Mouse (Mus musculus) spleen, postnatal 10 days (tissue): Measurements from ENCODE around the gene Get4.

Experiments
- DNase-seq, 2 experiments: peaks; one replicate each; pipeline ENCODE4 v3.0.0; 2021 to 2022; ENCODE audit warnings: low spot score in 2 of 2

Get4 gene

DNA sequence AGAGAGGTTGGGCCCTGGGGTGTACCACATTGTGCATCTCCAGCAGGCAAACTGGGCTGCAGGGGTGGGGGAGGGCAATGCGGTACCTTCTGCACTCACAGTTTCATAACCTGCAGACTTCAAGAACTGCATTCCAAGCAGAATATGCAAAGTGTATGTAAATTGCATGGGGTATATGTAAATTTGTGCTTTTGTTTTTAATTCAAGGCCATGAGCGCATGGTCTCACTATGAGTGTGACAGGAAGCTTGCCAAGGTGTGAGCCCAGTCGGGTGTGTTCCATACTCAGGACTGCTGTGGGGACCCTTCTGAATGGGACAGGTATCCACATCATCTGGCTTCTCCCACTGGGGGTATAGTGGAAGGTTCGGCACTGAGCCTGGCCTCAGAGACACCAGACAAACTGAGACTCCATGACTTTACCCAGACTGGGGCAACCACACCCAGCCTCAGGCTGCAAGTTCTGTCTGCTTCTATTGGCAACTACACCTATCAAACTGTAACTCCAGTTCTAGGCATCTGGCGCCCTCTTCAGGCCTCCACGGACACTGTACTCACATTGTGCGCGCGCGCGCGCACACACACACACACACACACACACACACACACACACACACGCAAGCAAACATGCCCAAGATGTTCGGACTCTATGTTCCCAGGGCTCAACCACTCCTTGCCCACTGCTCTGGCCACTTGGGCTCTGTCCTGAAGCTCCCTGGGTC lies 31.5 kb downstream of the Get4 start:
- no peak for DNase-seq

DNA sequence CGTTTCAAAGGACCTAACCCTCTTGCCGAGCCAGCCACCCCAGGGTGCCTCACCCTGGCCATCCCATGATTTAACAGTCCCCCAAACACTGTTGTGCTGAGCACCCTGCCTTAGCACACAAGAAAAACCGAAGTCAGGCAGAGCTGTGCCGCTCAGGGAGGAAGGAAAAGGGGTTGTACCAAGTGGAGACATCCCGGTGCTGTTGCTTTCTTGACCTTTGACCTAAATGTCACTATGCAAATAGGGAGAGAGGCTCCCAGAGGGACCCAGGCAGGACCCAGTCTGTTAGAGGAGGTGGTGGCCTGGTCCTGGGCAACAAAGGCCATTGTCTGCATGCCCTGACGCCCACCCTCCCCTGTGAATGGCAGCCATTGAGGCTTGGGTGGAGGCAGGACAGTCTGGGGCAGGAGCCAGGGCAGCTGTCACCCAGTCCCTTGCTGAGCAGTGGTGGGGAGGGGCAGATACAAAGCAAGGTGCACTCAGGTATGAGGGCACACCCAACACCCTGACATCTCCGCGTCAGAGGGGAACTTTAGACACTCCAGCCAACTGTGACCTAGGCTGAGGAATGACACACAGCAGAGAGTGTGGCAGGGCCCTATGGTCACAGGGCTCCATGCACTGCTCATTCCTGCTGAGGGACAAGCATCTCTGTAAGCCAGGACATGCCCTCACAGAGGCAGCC lies 33.4 kb downstream of the Get4 start:
- DNase-seq = no peak

DNA sequence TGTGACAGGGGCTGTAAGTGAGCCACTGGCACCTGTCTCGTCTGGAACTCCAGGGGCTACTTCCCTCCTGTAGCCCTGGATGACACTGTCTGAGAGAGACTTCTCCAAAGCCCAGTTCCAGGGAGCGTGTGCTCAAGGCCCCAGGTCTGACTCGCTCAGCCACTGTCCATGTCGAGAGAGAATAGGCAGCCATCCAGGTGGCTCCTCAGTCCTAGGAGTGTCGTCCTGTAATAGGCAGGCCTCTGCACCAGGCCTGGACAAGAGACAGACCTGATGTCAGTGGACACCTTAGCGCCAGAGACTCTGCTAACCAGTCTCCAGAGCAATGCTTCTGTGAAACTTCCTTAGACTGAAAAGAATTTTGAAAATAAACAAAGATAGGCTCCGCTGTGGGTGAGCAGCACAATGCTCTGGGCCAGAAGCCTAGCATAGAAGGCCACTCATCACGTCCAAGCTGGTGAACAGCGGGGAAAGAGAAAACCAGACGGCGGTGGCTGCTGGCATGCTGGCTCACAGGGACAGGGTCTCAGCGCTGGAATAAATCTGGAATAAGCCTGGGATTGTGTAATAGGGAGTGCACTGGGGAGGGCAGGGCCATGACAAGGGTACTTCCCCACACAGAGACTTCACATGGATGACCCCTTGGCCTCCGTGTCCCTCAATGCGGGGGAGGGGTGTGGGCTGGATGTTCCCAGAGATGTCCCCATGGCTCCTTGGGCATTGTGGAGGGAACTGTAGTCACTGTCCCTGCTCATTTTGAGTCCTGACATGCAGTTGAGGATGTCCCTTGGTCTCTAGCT lies 34.2 kb downstream of the Get4 start:
- no peak for DNase-seq

DNA sequence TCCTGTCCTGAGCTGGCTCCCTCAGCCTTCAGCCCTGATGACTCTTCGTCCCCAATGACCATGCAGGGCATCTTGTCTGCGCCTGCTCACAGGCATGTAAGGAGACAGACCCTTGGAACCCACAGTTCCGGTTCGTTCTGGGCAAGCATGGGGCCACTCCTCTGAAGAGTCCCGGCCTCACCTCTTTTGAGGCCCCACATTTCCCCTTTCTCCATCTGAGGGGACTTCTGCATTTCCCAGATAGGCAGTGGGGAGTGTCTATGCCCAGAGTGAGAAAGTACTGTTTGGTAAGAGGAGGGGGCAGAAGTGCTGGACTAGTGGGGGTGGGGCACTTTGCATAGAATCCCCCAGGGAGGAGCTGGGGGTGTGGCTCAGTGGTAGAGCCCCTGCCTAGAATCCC lies 35.0 kb downstream of the Get4 start:
- DNase-seq = no peak

DNA sequence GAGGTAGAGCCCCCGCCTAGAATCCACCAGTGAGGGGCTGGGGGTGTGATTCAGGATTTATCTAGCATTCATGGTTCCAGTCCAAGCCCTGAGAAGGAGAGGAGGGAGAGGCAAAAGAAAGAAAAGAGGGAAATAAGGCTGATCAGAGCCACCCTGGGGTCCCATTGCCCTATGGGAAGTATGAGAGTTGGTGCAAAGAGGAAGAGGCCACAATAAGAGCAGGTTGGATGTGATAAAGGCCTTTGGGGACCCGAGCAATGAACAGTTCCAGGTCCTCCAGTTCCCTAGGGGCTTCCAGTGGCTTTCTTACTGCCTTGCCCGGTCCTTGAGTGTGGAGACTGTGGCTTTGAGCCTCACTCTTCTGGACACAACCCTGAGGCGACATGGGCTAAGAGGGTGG lies 35.7 kb downstream of the Get4 start:
- DNase-seq = no peak

DNA sequence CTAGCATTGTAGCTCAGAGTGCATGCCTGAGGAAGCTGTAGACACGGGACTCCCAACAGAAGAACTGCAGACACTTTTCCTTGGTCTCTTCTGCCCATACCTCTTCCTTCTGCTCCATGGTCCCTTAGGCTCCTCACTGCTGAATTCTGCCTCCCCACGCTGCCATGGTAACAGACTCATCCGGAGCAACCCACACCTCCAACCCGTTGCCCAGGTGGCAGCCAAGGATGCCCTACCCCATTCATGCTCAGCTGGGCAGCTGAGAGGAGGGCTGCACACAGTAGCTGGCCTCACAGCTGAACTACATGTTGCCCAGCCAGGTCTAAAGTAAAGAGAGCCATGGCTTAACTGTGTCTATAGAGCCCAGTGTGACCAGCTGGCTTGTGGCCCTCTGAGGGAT lies 36.5 kb downstream of the Get4 start:
- DNase-seq = no peak

DNA sequence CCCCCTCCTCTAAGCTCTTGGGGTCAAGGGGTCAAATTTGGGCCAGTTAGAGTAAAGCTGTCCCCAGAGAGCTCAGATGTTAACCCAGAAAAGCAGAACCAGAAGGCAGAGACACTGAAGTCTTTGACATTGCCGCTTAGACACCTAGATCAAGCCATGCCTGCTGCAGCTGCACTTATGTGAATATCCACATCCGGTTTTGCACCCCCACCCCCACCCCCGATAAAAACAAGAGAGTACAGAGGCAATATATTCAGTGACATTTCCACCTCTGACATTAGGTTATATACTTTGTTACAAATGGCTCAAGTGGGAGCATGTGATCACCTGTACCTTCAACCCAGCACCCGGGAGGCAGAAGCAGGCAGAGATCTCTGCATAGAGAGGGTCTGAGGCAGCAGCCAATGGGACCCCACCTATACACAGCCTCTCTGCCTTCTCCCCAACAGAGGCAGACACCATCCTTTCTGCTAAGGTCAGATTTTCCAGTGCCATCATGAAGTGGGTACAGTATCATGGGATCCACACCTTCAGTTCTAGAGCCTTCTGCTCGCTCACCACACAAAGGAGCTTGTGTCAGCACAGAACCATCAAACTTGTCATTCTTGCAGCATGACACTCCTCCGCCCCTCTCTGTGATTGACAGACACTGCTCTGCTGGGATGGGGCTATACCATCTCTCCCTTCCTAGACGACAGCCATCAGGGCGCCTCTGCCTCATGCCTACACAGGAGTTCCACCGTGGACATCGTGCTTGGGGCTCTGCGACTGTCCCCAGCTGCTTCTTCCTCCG lies 38.5 kb downstream of the Get4 start:
- no peak for DNase-seq

DNA sequence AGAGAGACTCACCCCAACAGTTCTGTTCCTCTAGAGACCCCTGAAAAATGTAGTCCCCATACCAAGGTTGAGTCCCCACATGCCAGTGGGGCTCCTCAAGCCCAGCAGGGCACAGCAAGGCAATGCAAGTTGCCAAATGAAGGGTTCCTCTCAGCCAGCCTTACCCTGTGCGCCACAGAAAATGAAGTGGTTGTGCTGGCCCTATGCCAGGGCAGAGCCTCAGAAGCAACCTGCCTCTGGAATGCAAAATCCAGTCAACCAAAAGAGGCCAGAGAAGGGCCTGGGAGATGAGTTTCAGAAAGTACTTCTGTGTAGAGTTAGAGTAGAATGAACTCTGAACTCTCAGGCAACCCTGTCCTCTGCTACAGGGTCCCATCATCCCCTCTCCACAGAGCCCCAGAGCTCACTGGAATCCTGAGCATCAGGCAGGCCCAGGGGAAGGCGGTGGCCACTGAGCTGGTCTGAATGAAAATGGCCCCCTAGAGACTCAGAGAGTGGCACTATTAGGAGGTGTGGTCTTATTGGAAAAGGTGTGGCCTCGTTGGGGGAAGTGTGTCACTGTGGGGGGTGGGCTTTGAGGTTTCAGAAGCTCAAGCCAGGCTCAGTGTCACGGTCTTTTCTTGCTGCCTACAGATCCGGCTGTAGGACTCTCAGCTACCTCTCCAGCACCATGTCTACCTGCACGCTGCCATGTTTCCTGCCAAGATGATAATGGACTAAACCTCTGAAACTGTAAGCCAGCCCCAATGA lies 39.9 kb downstream of the Get4 start:
- DNase-seq = no peak

DNA sequence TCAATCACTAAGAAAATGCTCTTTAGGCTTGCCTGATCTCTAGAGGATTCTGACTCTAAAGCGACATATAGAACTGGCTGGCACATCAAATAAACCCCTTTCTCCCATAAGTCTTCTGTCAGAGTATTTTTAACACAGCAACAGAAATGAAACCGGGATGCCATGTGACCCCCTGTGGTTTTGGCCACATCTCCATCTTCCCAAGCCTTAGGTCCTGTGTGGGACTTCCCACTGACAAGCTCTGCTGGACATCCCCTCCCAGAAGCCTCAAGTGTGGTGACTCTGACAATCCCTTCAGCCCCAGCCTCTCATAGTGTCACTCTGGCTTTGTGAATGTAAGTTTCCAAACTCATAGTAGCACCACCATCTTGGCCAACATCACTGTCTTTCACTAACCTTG lies 42.0 kb downstream of the Get4 start:
- no peak for DNase-seq

DNA sequence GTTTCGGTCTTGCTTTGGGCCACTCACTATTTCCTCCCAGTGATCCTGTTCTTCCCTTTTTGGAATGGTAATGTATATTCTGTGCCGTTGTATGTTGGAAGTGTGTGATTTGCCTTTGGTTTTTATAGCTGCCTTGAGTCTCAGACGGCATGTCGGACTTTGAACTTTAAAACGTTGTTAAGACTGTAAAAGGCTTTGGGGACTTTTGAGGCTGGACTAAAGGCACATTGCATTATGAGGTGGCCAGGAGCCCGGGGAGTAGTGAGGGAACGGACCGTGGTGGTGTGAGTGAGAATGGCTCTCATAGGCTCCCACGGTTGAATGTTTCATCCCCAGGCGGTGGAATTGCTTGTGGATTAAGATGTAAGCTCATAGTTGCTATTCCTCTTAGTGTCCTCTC lies 45.0 kb downstream of the Get4 start:
- no peak for DNase-seq

DNA sequence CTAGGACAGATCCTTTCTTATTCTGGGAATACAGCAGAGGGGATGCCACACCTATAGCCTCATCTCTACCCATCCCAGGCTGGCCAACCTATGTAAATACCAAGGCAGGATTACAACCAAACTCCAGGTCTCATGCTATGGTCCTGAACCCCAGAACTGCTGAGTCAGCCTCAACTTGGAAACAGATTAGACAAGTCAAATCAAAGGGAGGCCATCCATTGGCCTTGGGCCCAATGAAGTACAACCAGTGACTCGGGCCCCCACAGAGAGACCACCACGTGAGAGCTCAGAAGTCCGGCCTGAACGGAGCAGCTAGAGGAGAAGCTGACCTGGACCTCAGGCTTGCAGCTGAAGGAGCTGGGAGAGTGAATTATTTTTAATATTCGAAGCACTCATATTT lies 45.6 kb downstream of the Get4 start:
- no peak for DNase-seq

DNA sequence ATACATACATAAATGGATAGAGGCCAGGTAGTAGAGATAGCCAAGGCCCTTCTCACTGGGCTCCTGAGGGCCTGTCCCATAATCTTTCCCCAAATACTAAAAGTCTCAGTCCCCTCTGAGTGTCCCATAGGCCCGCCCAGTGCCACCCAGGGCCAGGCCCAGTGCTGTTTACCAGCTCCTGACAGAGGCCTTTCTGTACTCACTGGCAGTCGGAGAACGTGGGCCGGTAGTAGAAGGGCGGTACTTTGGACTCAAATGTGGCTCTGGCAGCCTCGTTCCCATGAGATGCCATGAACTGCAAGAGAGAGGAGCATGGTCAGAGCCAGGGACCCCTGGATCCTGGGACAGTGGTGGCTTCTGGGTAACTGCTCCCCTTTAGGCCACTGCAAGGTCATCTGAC lies 50.0 kb downstream of the Get4 start:
- DNase-seq = no peak

DNA sequence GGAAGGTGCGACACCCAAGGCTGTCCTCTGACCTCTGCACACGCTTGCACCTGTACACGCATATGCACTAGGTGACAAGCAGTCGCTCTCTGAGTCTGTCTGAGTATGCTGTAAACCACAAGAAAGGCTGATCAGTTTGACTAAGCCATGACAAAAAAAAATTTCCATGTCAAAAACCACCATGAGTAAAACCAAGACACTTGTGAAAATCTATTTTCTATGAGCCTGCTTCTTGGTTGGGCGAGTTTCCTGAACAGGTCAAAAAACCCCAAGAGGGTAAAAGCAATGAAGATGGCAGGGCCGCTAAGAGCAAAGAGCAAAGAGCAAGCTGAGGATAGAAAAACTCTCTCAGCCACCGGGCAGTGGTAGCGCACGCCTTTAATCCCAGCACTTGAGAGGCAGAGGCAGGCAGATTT lies 51.5 kb downstream of the Get4 start:
- DNase-seq = no peak

DNA sequence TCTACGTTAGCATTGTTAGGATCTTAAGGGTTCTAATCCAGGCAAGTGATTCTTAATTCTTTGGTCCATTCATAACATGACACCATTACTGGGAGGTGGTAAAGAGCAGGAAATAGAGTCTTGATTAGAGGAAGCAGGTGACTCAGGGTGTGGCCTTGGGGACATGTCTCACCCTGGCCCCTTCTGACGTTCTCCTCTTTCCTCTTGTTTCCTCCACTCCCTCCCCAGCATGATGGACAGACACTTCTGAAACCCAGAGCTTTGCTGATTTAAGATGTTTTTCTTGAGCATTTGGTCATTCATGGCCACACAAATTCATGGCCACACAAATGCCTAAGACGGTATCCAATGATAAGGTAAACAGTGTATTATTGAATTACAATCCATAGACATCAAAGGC lies 57.8 kb downstream of the Get4 start:
- no peak for DNase-seq

DNA sequence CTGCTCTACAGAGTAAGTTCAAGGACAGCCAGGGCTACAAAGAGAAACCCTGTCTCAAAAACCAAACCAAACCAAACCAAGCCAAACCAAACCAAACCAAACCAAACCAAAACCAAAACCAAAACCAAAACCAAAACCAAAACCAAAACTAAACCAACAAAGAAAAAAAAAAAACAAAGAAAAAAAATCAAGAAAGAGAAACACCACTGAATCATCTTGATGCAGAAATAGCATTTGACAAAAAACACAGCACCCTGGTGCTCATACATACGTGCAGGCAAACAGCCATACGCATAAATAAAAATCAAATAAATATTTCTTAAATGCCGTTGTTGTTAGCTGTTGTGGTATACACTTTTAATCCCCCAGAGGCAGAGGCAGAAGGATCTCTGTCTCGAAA lies 58.4 kb downstream of the Get4 start:
- no peak for DNase-seq

DNA sequence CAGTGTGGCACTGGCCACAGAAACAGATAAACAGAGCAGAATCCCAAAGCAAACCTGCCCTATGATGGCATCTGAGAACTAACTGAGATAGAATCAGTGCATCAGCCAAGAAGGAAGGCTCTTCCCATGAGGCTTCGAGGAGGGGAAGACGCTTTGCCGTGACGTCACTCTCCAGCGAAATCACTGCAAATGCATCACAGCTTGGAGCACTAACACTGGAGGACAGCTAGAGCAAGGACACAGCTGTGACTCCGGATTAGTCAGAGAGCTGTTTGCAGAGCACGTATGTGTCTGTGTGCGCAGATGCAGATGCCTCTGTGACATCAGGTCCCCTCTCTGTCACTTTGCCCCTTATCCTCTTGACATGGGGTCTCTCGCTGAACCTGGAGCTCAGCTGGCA lies 59.7 kb downstream of the Get4 start:
- no peak for DNase-seq

DNA sequence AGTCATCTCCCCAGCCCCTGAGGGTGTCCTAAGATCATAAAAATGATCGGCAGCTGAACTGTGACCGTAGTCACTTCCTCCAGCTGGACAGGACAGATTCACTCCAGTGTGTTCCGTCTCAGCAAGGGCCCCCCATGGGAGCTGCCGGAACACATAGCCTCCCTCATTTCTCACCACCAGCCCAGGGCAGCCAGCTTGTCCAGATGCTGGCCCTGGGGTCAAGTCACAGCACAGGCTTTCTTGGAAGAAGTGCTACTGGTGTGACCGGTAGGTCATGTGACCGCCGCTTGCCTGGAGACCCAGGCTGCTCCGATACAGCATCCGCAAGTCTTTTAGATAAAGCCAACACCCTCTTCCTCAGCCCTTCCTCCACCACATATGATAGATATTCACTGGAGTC lies 61.4 kb downstream of the Get4 start:
- DNase-seq = no peak

DNA sequence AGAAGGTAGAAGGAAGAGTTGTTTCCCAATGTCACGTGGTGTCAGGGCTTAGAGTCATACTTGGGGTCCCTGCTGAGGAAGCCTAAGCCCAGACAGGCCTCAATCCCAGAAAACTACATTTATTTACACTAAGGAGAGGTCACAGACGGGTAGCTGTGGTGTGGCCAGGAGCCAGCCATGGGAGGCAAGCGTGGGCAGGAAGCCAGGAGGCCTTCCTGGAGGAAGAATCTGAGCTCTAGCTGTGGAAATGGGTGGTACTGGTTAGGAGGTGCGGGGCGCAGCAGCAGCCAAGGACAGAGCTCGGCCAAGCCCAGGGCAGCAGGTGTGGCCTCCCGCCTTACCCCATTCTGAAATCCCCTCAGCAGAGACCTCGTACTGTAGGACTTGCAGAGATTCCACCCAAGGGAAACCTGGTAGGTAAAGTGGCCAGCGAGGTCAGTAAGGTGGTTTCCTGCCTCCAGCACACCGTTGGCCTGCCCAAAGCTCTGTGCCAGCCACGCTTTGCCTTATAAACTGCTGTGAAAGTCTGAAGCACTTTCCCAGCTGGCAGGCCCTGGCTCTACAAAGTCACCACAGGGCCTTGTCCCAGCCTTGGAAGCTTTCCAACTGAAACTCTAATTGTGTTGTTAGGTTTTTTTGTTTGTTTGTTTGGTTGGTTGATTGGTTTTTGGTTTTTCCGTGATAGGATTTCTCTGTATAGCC lies 63.0 kb downstream of the Get4 start:
- DNase-seq = no peak

DNA sequence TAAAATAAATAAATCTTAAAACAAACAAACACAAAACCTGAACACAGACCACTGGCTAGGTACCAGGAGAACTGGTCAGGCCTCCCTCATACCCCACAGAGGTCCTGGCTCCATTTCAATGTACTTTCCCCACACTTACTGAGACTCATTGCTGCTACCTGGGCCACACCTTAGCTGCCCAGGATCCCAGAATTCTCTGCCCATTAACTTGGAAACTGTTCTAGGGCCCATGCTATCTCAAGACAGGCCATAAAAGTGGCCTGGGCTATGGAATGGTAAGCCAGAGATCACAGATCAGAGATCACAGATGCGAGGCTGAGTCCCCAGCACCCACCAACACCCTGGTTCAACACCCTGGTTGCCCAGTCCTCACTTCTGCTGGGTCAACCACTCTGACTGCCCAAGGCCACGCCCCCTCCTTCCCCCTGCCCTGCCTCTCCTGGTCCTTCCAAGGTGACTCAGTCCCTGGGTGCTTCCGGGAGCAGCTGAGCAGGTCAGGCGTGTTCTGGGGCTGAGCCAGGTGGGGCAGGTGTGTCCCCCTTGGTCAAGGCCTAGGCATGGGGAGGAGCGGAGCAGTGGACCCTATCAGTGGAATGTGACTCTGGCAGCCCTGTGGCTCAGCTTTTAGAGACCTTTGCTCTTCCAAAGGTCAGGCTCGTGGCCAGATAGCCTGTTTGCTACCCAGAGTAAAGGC lies 65.0 kb downstream of the Get4 start:
- no peak for DNase-seq
